ENCODE assay signal across 24 mouse cellular contexts in genomic region chr5:27423766-27424165, GRCm38 (mm10).
DNase-seq lines count a peak whose midpoint lies in the region; ATAC-seq lines count a peak whose summit lies in the region.
"Had no signal": no experiment of that assay in that cellular context is flagged by ENCODE, and none has a peak within 500 bp of the region (broad histone marks: within the 10 kb centered on the region; RNA-seq: fewer than 3 reads in every experiment).

No protein-coding gene starts in this region.

- whole genome bisulfite sequencing in hindbrain, embryonic 12.5 days, result 54% methylated on average over 3 of the region's 3 CpGs
- WGBS in hindbrain, embryonic 11.5 days, result 69% methylated on average over 3 of the region's 3 CpGs
- WGBS in neural tube, embryonic 13.5 days, result 57% methylated on average over 3 of the region's 3 CpGs
- 56% methylated on average over 3 of the region's 3 CpGs for WGBS in hindbrain, embryonic 15.5 days
- 80% methylated on average over 3 of the region's 3 CpGs for WGBS in kidney, embryonic 14.5 days

- peak; percentile 43; the same call in 1 of the 2 replicates for ATAC-seq in hindbrain, embryonic 12.5 days (ENCODE audit: low FRiP score)
- no peak for ATAC-seq in hindbrain, embryonic 11.5 days (ENCODE audit: low FRiP score)
- peak; percentile 75; the same call in 1 of the 2 replicates for ATAC-seq in neural tube, embryonic 13.5 days (ENCODE audit: low read depth)
- ATAC-seq in hindbrain, embryonic 15.5 days (ENCODE audit: low FRiP score, low read depth), result peak; percentile 55; the same call in 1 of the 2 replicates
- no peak for ATAC-seq in megakaryocyte progenitor cell, adult 5-6 weeks (replicated peaks; ENCODE audit: poor library complexity)
- no peak for ATAC-seq in kidney, embryonic 14.5 days (ENCODE audit: low FRiP score, low TSS enrichment)
- ATAC-seq: CD4-positive, CD25-positive, alpha-beta regulatory T cell, adult 4 months; forebrain, embryonic 15.5 days; intestine, embryonic 16.5 days; liver, postnatal 0 days; midbrain, embryonic 13.5 days had no signal

- no peaks in the 10 kb centered on the region for H3K27me3 ChIP-seq in hindbrain, embryonic 12.5 days
- no peaks in the 10 kb centered on the region for H3K27me3 ChIP-seq in hindbrain, embryonic 11.5 days (ENCODE audit: control insufficient read depth, insufficient read depth, low read length)
- H3K27me3 ChIP-seq in neural tube, embryonic 13.5 days, result no peaks in the 10 kb centered on the region
- no peaks in the 10 kb centered on the region for H3K27me3 ChIP-seq in hindbrain, embryonic 15.5 days
- no peaks in the 10 kb centered on the region for H3K27me3 ChIP-seq in kidney, embryonic 14.5 days (ENCODE audit: control insufficient read depth, insufficient read depth, low read length)
- H3K27me3 ChIP-seq: forebrain, embryonic 15.5 days; limb, embryonic 13.5 days; megakaryocyte, embryonic 14.5 days; midbrain, embryonic 13.5 days had no signal

- no peak overlapping the region for H3K27ac ChIP-seq in hindbrain, embryonic 12.5 days
- no peak overlapping the region for H3K27ac ChIP-seq in hindbrain, embryonic 11.5 days (ENCODE audit: low read depth, low read length)
- no peak overlapping the region for H3K27ac ChIP-seq in neural tube, embryonic 13.5 days (replicated peaks)
- H3K27ac ChIP-seq in hindbrain, embryonic 15.5 days (replicated peaks), result no peak overlapping the region
- no peak overlapping the region for H3K27ac ChIP-seq in kidney, embryonic 14.5 days (ENCODE audit: low read depth, low read length)
- H3K27ac ChIP-seq: forebrain, embryonic 10.5 days; forebrain, embryonic 15.5 days; limb, embryonic 13.5 days; midbrain, embryonic 13.5 days had no signal

- H3K9me3 ChIP-seq in hindbrain, embryonic 12.5 days (replicated peaks), result no peaks in the 10 kb centered on the region
- no peaks in the 10 kb centered on the region for H3K9me3 ChIP-seq in hindbrain, embryonic 11.5 days (ENCODE audit: control insufficient read depth, low read length)
- H3K9me3 ChIP-seq in neural tube, embryonic 13.5 days, result no peaks in the 10 kb centered on the region
- H3K9me3 ChIP-seq in hindbrain, embryonic 15.5 days, result no peaks in the 10 kb centered on the region
- no peaks in the 10 kb centered on the region for H3K9me3 ChIP-seq in kidney, embryonic 14.5 days (ENCODE audit: control insufficient read depth, low read length)
- H3K9me3 ChIP-seq: forebrain, embryonic 10.5 days; forebrain, embryonic 15.5 days; limb, embryonic 13.5 days; midbrain, embryonic 13.5 days had no signal

- H3K9ac ChIP-seq in hindbrain, embryonic 12.5 days, result no peak overlapping the region
- no peak overlapping the region for H3K9ac ChIP-seq in hindbrain, embryonic 11.5 days (ENCODE audit: low read depth, low read length)
- no peak overlapping the region for H3K9ac ChIP-seq in neural tube, embryonic 13.5 days
- no peak overlapping the region for H3K9ac ChIP-seq in hindbrain, embryonic 15.5 days
- H3K9ac ChIP-seq in kidney, embryonic 14.5 days (ENCODE audit: low read depth, low read length), result no peak overlapping the region
- H3K9ac ChIP-seq: forebrain, embryonic 15.5 days; limb, embryonic 13.5 days; liver, postnatal 0 days; midbrain, embryonic 13.5 days had no signal

- no peak for DNase-seq in hindbrain, embryonic 11.5 days (ENCODE audit: low spot score)
- no peak for DNase-seq in neural tube, embryonic 10.5 days (ENCODE audit: extremely low spot score, low spot score)
- DNase-seq: adrenal gland, postnatal 14 days; cerebellum, adult 11 months; cerebellum, adult 9-11 months; heart, postnatal 14 days; kidney, adult 8-10 months; kidney, postnatal 10 days; liver, postnatal 0 days; lung, postnatal 36 days; thymus, postnatal 4 days had no signal

- no peak overlapping the region for H3K4me3 ChIP-seq in hindbrain, embryonic 12.5 days
- no peak overlapping the region for H3K4me3 ChIP-seq in hindbrain, embryonic 11.5 days (ENCODE audit: low read depth, low read length)
- H3K4me3 ChIP-seq in neural tube, embryonic 13.5 days, result no peak overlapping the region
- no peak overlapping the region for H3K4me3 ChIP-seq in hindbrain, embryonic 15.5 days
- no peak overlapping the region for H3K4me3 ChIP-seq in kidney, embryonic 14.5 days (ENCODE audit: low read length)
- H3K4me3 ChIP-seq: forebrain, embryonic 10.5 days; forebrain, embryonic 15.5 days; limb, embryonic 13.5 days; megakaryocyte, embryonic 14.5 days; midbrain, embryonic 13.5 days had no signal

- H3K4me2 ChIP-seq in hindbrain, embryonic 12.5 days (replicated peaks), result no peak overlapping the region
- H3K4me2 ChIP-seq in hindbrain, embryonic 11.5 days (replicated peaks; ENCODE audit: low read depth, low read length), result no peak overlapping the region
- no peak overlapping the region for H3K4me2 ChIP-seq in neural tube, embryonic 13.5 days
- no peak overlapping the region for H3K4me2 ChIP-seq in hindbrain, embryonic 15.5 days
- H3K4me2 ChIP-seq in kidney, embryonic 14.5 days (replicated peaks; ENCODE audit: low read depth, low read length), result no peak overlapping the region
- H3K4me2 ChIP-seq: forebrain, embryonic 15.5 days; limb, embryonic 13.5 days; liver, embryonic 11.5 days; midbrain, embryonic 13.5 days had no signal

- H3K36me3 ChIP-seq in hindbrain, embryonic 12.5 days, result no peaks in the 10 kb centered on the region
- no peaks in the 10 kb centered on the region for H3K36me3 ChIP-seq in hindbrain, embryonic 11.5 days (ENCODE audit: control insufficient read depth, insufficient read depth, low read length)
- no peaks in the 10 kb centered on the region for H3K36me3 ChIP-seq in neural tube, embryonic 13.5 days
- H3K36me3 ChIP-seq in hindbrain, embryonic 15.5 days, result 0 out of 2 replicates have a peak, but pooled peaks cover 3% of the 10 kb centered on the region
- no peaks in the 10 kb centered on the region for H3K36me3 ChIP-seq in kidney, embryonic 14.5 days (ENCODE audit: control insufficient read depth, insufficient read depth, low read length)
- H3K36me3 ChIP-seq: forebrain, embryonic 10.5 days; forebrain, embryonic 15.5 days; limb, embryonic 13.5 days; midbrain, embryonic 13.5 days had no signal

- H3K4me1 ChIP-seq in hindbrain, embryonic 12.5 days, result 0 out of 2 replicates have a peak, but pooled peaks cover 5% of the 10 kb centered on the region
- H3K4me1 ChIP-seq in hindbrain, embryonic 11.5 days (replicated peaks; ENCODE audit: control insufficient read depth, insufficient read depth, low read length), result no peaks in the 10 kb centered on the region
- no peaks in the 10 kb centered on the region for H3K4me1 ChIP-seq in neural tube, embryonic 13.5 days (replicated peaks)
- H3K4me1 ChIP-seq in hindbrain, embryonic 15.5 days (replicated peaks), result no peaks in the 10 kb centered on the region
- no peaks in the 10 kb centered on the region for H3K4me1 ChIP-seq in kidney, embryonic 14.5 days (ENCODE audit: control insufficient read depth, insufficient read depth, low read length)
- H3K4me1 ChIP-seq: forebrain, embryonic 10.5 days; forebrain, embryonic 15.5 days; limb, embryonic 13.5 days; megakaryocyte, embryonic 14.5 days; midbrain, embryonic 13.5 days had no signal

Comparison
In these comparisons a context has a peak if more than half of its experiments do, and no peak if none do; other contexts are left out.
1. ATAC-seq: peak in hindbrain, embryonic 12.5 days (single experiment), neural tube, embryonic 13.5 days (single experiment) and hindbrain, embryonic 15.5 days (single experiment); none in hindbrain, embryonic 11.5 days (single experiment), megakaryocyte progenitor cell, adult 5-6 weeks (single experiment) and kidney, embryonic 14.5 days (single experiment).